Mouse (Mus musculus) urinary bladder, postnatal 10 days (tissue): ENCODE results near the gene Tle3.

Experiments
- DNase-seq: peaks from one replicate; pipeline ENCODE4 v3.0.0; 2022; ENCODE audit warnings: low spot score

The Tle3 gene

DNA sequence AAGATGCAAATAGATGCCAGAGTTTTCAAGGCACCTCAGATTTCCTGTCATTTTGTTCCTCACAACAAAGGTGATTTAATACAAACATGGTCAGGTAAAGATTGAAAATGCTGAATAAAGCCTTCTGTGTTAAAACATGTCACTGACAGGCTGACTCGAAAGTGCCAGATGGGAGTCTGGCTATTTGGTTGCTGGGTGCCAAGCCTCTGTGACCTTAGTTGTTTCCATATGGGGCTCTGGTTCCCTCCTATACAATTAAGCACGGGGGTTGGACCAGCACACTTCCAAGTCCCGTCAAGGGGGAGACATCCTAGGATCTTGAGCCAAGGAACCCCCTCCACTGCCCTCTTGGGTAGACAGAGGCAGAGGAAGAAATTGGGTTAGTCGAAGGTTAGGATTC is 13.2 kb upstream of the Tle3 start:
- DNase-seq, result no peak

DNA sequence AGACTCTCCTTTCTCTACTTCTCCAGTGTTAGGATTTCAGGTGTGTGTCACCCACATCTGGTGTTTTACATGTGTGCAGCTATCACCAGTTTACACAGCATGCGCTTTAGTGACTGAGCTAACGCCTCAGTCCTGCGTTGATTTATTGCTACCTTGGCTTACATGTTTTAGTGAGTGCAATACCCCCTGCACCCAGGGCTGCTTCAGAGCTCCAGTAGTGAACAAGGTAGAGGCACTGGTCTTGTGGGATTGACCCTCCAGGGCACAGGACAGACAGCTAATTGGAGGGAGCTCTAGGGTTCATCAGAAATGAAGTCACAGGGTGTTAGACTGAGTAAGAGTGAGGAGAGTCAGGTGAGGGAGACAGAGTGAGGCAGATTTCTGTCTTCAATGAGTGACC is 12.4 kb upstream of the Tle3 start:
- DNase-seq, result no peak

- DNase-seq, result no peak
Observed at GRCm38 (mm10) chr9:61360163-61360562, 12.0 kb upstream of the Tle3 start.

GRCm38 (mm10) chr9:61360727-61361631 is 11.2 kb upstream of the Tle3 start:
- DNase-seq, result no peak

DNA sequence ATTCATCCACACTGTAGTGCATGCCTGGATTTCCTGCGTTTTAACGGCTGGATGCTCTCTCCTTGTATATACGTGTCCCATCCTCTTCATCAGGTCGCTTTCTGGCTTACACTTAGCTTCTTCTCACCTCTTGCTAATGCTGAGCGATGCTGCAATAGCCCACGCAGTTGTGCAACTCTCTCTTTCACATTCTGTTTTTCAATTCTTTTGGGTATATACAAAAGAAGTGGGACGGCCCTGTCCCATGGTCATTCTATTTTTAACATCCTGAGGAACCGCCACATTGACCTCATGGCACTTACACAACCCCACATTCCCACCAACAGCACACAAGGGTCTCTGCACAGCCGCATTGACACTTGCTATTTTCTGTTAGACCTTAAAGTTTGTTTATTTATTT is 9.0 kb upstream of the Tle3 start:
- no peak for DNase-seq

DNA sequence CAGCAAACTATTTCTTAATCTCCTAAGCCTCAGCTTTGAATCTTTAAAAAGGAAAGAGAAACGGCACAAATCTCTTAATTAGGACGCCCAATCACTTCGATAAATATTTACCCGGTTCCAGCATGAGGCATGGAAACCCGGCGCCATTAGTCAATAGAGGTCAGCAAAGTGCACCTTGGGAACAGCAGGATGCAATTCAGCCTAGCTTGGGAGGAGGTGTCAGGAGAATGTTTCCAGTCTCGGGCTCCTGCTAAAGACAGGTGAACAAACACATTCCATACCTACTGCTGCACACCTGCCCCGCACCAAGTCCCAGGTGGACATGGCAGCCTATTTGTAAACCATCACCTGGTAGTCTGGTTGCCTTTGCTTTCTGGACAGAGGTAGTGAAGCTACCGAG is 6.1 kb upstream of the Tle3 start:
- DNase-seq, result no peak

GRCm38 (mm10) chr9:61367156-61367555 is 5.0 kb upstream of the Tle3 start:
- no peak for DNase-seq

- no peak for DNase-seq
Observed at GRCm38 (mm10) chr9:61367857-61368566, 4.2 kb upstream of the Tle3 start.

GRCm38 (mm10) chr9:61368567-61369240 is 3.5 kb upstream of the Tle3 start:
- no peak for DNase-seq

DNA sequence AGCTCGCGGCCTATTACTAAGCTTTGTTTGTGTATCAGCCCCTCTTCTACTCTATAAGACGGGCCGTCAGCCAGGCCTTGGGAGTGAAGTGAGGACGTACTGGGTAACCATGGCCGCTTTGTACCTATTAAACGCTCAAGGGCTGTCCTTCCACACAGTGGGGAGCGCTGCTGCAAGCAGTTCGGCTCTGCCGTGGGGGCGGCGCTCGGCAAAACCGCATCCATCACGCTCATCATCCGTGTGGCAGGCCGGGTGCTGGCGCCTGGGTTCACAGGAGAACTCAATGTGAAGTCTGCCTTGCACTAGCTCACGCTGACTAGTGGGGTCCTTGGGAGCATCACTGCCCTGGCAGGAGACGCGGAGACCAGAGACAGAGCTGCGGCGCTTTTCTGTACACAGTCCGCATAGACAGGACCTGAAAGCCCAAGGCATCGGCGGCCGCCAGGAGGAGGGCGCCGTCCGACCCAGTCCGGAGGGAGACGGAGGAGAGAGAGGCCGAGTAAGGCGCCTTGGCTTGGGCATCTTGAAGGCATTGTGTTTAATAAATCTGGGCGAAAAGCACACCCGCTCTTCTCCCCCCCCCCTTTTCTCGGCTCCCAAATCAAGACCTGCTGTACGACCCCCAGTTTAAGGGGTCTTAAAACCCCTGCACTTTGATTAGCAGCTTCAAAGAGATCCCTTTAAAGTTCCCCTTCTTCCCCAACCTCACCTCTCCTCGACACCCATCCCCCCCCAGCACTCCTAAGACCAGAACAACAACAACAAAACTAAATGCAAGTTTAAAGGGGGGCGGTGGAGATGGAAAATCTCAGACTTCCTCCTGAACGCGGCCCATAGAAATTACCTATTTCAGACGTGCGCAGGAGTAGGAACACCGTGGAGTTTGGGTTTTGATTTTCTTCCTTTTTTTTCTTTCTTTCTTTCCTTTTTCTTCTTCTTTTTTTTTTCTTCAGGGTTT is 2.6 kb upstream of the Tle3 start:
- no peak for DNase-seq

DNA sequence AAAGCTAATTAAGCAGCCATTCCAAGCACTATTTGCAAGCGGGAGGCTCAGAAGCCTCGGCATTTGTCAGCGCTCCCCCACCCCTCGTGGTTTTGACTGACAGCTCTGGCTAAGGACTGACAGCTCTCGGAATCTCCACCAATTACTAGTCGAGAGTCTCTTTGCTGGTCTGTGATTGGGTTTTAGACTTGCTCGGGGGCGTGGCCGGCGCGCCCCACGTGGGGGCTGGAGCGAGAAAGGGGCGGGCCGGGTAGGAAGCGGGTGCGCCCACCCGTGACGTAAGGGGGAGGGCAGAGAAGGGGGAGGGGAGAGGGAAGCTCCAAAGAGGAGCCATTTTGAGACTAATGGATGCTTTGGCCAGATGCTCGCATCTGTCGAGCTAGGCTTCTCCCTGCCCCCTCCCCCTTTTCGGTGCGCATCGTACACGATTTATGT is 1.7 kb upstream of the Tle3 start:
- DNase-seq, result peak; percentile 94

DNA sequence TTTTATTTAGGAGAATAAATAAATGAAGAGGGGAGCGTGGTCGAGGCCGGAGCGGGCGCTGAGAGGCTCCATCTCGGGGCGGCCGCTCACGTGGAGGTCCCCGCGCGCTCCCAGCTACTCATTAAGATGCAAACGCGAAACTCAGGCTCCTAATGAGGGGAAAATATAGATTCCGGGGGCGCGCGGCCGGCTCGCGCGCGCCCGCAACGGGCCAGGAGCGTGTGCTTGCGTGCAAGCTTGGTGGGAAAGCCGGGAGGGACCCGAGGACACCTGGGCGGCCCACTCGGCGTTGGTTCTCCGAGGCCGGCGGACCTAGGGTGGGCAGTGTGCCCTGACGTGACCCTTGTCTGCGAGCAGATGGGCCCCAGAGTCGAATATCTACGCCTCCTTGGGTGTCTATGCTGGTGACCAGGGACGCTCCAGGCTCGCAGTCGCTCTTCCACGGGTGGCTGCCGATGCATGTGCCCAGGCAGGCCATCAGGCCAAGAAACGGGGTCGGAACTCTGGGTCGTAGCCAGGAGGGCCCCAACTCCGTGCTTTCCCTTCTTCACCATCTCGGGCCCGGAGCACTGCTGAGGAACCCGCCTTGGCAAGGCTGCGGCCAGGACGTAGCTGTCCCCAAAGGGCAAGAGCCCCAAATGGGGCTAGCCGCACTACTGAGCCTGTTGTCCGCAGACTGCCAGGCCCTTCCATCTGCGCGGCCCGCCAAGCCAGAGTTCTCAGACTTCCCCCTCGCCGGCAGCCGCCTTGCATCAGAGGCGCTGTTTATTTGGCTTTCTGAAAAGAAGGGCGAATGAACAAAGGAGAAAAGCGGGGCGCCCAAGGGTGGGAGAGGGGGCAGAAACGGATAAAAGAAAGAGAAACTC is 1.0 kb upstream of the Tle3 start:
- no peak for DNase-seq

GRCm38 (mm10) chr9:61372510-61372975 is 377 bp downstream of the Tle3 start:
- DNase-seq, result no peak

- no peak for DNase-seq
Observed at GRCm38 (mm10) chr9:61372976-61373633, 939 bp downstream of the Tle3 start.

DNA sequence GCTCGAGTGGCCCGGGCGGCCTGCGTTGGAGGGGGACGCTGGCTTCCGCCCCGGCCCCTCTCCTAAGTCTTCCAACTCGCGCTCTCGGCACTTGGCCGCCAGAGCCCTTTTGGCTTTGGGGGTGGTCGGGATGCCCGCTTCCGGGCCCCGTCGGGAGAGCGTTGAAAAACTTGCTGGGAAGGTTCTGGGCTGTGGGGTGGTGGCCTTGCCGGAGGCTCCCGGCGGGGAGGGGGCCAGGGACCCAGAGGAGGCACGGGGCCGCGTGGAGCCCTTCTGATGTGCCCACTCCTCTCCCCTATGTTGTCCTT is 1.4 kb downstream of the Tle3 start:
- no peak for DNase-seq

DNA sequence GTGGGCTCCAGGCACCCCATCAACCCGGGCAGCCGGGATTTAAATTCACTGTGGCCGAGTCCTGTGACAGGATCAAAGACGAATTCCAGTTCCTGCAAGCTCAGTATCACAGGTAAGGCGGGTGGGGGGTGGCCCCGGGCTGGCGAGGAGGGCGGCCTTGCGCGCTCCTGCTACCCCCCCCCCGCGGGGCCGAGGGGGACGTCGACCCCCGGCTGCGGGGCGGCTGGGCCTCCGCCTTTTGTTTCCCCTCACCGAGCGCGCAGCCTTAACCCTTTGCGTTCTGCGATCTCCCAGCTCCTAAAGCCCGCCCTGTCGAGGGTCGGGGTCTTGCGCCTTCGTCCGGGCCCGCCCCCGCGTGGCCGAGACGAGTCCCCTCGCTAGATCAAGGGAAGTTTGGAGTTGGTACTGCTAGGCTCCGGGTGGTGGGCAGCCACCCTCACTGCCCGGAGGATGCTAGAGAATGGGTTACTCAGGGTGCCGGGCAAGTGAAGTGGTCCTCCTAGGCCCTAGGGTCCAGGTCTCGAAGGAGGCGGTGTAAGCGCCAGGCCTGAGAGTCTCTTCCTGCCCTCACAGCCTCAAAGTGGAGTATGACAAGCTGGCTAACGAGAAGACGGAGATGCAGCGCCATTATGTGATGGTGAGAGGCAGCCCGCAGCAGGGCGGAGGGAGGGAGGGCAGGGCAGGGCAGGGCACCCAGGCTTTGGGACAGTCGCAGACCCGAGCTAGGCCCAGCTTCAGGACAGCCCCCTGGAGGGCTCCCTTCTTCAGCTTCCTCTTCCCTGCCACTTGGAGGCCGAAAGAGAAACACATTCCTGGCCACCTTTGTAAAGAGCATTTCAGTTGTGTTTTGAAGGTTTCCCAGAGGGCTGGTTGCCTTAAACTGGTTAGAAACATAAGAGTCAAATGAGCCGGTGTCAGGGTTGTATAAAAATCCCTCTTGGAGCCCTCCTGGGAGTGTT is 2.1 kb downstream of the Tle3 start:
- DNase-seq, result no peak

DNA sequence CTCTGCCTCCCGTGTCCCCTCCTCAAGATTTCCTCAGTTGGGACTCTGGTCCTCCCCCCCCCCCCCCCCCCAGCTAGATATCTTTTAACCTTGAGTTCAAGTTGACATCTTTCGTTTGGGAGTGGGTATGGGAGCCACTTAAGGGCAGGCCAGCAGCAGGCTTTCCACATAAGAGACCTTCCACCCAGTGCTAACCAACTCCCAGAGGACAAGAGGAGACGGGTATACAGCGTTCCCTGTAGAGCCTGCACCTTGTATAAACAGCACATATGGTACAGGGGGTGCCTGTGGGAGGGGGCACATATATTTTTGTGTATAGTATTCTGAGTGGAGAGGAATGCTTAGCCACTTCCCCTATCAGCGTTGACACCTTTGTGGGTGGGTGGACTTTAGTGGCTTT is 2.8 kb downstream of the Tle3 start:
- no peak for DNase-seq

GRCm38 (mm10) chr9:61375802-61376561 is 3.8 kb downstream of the Tle3 start:
- DNase-seq, result no peak
